ENCODE assay signal across 8 mouse cellular contexts in the genomic region with DNA sequence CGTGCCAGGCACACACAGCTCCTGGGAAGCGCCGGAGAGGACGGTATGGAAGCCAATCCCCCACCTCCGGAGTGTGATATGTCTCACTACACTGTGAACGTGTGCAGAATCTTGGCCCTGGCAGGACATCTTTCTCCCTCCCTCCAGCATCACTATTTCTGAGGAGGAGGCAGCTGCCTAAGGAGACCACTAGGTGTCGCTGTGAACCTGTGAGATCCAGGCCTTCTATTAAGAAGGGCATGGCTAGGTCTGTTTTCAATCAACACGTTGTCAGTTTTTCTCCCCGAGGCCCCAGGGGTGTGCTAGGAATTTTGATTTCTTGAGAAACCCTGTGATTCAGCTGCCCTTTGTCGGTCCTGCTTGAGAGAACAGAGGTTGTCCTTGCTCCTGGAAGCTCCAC.
A peak's percentile ranks its signal among the peaks of the same experiment; 100 is the strongest.
DNase-seq lines count a peak whose midpoint lies in the region; ATAC-seq and TF ChIP-seq lines count a peak whose summit lies in the region.

No protein-coding gene starts in this region.

- 1% methylated on average over 10 of the region's 10 CpGs for WGBS in bone marrow, adult 2 months
- WGBS in embryonic facial prominence, embryonic 14.5 days = 4% methylated on average over 10 of the region's 10 CpGs
- under 1% methylated on average over 10 of the region's 10 CpGs for WGBS in limb, embryonic 13.5 days

- no peak overlapping the region for H3K9ac ChIP-seq in embryonic facial prominence, embryonic 14.5 days (ENCODE audit: low read depth, low read length)
- no peak overlapping the region for H3K9ac ChIP-seq in limb, embryonic 13.5 days

- TF ChIP-seq POLR2A in bone marrow, adult 2 months (IDR thresholded peaks at IDR 0.05; ENCODE audit: borderline replicate concordance, control insufficient read depth, low read depth, low read length) = no peak

- peak; percentile 64 for ATAC-seq in embryonic facial prominence, embryonic 14.5 days (ENCODE audit: low read depth)
- peak; percentile 78 for ATAC-seq in limb, embryonic 13.5 days (ENCODE audit: low FRiP score, low read depth)
- ATAC-seq in monocyte, adult 5-6 weeks (replicated peaks; ENCODE audit: insufficient number of reproducible peaks, low FRiP score, low TSS enrichment, poor library complexity, severe bottlenecking) = peak; percentile 85

- 0 out of 2 replicates have a peak, but pooled peaks cover 4% of the 10 kb centered on the region for H3K27me3 ChIP-seq in embryonic facial prominence, embryonic 14.5 days (replicated peaks; ENCODE audit: control insufficient read depth, insufficient read depth, low read length)
- peaks cover 7% of the 10 kb centered on the region; the same call in 1 of the 2 replicates for H3K27me3 ChIP-seq in limb, embryonic 13.5 days
- no peaks in the 10 kb centered on the region for H3K27me3 ChIP-seq in splenic B cell, adult 2 months (ENCODE audit: control insufficient read depth, insufficient read depth, low read length, poor library complexity, severe bottlenecking)

- TF ChIP-seq CTCF in bone marrow, adult 2 months (IDR thresholded peaks at IDR 0.05; ENCODE audit: control insufficient read depth, insufficient read depth, low read length) = peak; percentile 95

- no peaks in the 10 kb centered on the region for H3K4me1 ChIP-seq in bone marrow, adult 2 months (ENCODE audit: control insufficient read depth, insufficient read depth, low read length)
- peaks cover 18% of the 10 kb centered on the region for H3K4me1 ChIP-seq in embryonic facial prominence, embryonic 14.5 days (ENCODE audit: control insufficient read depth, insufficient read depth, low read length)
- peaks cover 28% of the 10 kb centered on the region for H3K4me1 ChIP-seq in limb, embryonic 13.5 days

- H3K9me3 ChIP-seq in embryonic facial prominence, embryonic 14.5 days (ENCODE audit: control insufficient read depth, low read length) = no peaks in the 10 kb centered on the region
- H3K9me3 ChIP-seq in limb, embryonic 13.5 days = no peaks in the 10 kb centered on the region

- H3K4me3 ChIP-seq in bone marrow, adult 2 months (replicated peaks; ENCODE audit: control insufficient read depth, low read depth, low read length) = no peak overlapping the region
- H3K4me3 ChIP-seq in embryonic facial prominence, embryonic 14.5 days (ENCODE audit: low read depth, low read length) = no peak overlapping the region
- H3K4me3 ChIP-seq in limb, embryonic 13.5 days = 0 out of 2 replicates have a peak overlapping the region, but pooled peaks have one; percentile 11

- peak; percentile 92 for DNase-seq in CD4-positive, CD25-positive, alpha-beta regulatory T cell, adult 2 months (ENCODE audit: low read depth, low spot score)
- DNase-seq in embryonic facial prominence, embryonic 14.5 days (ENCODE audit: low spot score) = peak; percentile 95
- DNase-seq in heart, adult 9 months (ENCODE audit: low spot score in 2 of 2) = peak; percentile 79 to 82
- peak; percentile 58 to 69 for DNase-seq in kidney, adult 8-10 months
- DNase-seq in splenic B cell, adult 2 months (ENCODE audit: low read depth, low spot score) = peak; percentile 89

- no peaks in the 10 kb centered on the region for H3K36me3 ChIP-seq in embryonic facial prominence, embryonic 14.5 days (ENCODE audit: control insufficient read depth, insufficient read depth, low read length)
- H3K36me3 ChIP-seq in limb, embryonic 13.5 days = no peaks in the 10 kb centered on the region
- H3K36me3 ChIP-seq in splenic B cell, adult 2 months (ENCODE audit: control insufficient read depth, insufficient read depth, low read length, poor library complexity, severe bottlenecking) = no peaks in the 10 kb centered on the region

- peak overlapping the region; percentile 40 for H3K4me2 ChIP-seq in embryonic facial prominence, embryonic 14.5 days (ENCODE audit: low read depth, low read length)
- H3K4me2 ChIP-seq in limb, embryonic 13.5 days (replicated peaks) = peak overlapping the region; percentile 57

- H3K27ac ChIP-seq in bone marrow, adult 2 months (ENCODE audit: control insufficient read depth, insufficient read depth, low read depth, low read length, poor library complexity) = no peak overlapping the region
- H3K27ac ChIP-seq in embryonic facial prominence, embryonic 14.5 days (replicated peaks; ENCODE audit: low read depth, low read length) = no peak overlapping the region
- H3K27ac ChIP-seq in limb, embryonic 13.5 days = no peak overlapping the region
